Mouse (Mus musculus) retina, postnatal 1 day (tissue): ENCODE measurements around the gene St14.

Source experiments
- DNase-seq: peaks from one replicate; pipeline ENCODE4 v3.0.0-alpha.2; 2012

St14 gene

DNA sequence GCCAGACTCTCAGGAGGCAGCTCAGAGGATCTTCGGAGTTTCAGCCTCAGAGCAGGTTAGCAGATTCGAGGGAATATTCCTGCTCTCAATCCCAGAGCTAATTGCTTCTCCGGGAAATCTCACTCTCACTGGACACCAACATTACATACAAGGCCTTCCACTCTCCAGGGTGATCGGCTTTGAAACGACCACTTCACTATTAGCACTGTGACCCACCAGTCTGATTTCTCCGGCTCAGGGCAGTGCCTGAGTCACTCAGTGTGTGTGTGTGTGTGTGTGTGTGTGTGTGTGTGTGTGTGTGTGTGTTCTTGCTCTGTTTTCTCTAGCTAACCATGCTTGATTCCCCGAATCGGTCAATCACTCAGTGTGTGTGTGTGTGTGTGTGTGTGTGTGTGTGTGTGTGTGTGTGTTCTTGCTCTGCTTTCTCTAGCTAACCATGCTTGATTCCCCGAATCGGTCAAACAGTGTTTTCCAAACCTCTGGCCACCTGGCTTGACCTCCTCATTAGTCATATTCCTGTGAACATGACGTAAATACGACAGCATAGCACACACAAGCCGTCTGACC is 9.1 kb downstream of the St14 start:
- peak; percentile 53 for DNase-seq

DNA sequence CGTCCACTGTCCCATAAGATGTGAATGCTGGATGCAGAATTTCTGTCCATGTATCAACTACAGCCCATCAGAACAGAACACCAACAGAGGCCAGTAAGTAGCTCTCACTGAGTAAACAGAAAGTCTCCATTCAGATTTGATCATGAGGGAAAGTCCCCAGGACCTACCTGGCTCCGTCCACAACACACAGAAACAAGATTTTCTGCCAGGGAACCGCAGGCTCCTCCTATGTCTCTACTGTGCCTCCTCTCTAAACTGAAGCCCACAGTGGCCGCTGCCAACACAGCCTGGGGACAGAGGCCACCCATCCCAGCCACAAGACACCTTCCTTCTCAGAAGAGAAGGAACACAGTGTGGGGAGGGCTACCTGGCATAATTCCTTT is 11.1 kb downstream of the St14 start:
- no peak for DNase-seq

GRCm38 (mm10) chr9:31119882-31120532 is 11.6 kb downstream of the St14 start:
- DNase-seq, result no peak

GRCm38 (mm10) chr9:31119405-31119804 is 12.2 kb downstream of the St14 start:
- no peak for DNase-seq

DNA sequence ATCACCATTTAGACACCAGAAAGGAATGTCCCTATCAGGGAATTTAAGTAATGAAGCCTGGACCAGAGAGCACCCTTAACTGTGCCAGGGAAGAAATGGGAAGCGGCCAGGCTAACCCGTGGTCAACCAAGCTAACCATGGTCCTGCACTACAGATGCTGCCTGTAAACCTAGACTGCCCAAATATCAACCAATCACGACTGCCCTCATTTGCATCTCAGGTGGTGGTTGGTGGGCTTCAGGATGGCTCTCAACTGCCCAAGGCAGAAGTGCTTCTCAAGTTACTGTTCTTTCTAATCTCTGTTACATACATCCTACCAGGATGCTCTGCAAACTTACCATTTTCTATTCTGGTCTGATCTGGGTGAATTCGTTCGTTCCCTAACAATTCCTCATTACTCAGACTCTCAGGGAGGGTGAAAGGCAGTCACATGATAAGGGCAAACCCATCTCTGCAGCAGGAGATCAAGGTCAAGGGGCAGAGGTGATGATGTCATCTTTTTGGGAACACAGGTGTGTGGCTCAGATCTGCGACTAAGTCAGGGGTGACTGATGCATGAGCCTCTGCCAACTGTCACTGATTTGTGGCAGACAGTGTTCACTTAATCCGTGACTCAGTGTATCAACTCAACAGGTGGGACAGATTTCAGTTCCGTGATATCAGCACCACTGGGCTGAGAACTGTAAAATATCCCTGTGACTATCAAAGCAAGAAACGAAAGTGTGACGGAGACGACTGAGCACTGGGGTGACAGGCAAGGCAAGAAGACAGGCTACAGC is 12.9 kb downstream of the St14 start:
- DNase-seq, result peak; percentile 40

GRCm38 (mm10) chr9:31117488-31117887 is 14.2 kb downstream of the St14 start:
- DNase-seq, result no peak

DNA sequence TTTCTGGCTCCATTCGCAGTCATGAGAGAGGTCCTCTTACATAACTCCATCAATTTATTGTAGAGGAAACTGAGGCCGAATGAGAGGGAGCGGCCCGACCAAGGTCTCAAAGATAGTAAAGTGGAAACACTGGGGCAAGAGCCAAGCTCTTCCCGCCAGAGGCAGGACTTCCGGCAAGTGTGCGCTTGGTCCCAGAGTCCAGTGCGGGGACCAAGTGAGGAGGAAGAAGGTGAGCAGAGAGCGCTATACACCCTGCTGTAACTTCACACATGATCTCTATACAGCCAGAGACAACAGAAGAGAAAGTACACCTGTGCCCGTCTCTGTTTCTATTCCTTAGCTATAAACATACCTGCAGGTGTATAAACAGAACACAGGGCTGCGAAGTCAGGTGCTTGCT is 14.6 kb downstream of the St14 start:
- no peak for DNase-seq

GRCm38 (mm10) chr9:31115586-31115985 is 16.1 kb downstream of the St14 start:
- no peak for DNase-seq

DNA sequence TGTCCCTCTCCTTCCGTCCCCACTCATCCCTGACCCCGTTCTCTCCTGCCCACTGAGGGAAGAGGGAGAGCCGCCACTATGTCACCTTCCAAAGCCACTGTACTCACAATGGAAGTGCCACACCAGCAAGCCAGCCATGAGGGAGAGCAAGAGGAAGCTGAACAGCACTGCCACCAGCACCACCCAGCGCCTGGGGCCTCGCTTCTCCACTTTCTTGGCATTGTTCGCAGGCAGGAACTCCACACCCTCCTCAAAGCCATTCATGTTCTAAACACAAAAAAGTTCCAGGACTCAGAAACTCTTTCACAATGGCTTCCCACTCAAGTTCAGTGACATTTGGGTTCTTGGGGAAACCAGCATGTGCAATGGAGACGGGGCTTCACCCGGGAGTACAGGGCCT is 23.2 kb downstream of the St14 start:
- no peak for DNase-seq

DNA sequence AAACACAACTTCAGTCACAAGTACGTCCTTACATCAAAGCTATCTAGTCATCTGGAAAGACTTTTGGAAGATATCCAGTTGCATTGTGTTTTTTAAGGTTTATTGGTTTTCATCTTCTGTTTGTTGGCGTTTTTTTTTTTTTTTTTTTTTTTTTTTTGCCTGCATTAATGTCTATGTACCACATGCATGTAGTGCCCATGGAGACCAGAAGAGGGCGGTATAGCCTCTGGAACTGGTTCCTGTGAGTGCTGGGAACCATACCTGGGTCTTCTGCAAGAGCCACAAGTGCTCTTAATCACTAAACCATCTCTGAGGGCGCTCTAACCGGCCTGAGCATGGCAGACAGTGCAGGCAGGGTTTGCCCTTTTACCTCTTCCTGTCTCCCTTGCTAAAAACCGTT is 33.5 kb downstream of the St14 start:
- no peak for DNase-seq

DNA sequence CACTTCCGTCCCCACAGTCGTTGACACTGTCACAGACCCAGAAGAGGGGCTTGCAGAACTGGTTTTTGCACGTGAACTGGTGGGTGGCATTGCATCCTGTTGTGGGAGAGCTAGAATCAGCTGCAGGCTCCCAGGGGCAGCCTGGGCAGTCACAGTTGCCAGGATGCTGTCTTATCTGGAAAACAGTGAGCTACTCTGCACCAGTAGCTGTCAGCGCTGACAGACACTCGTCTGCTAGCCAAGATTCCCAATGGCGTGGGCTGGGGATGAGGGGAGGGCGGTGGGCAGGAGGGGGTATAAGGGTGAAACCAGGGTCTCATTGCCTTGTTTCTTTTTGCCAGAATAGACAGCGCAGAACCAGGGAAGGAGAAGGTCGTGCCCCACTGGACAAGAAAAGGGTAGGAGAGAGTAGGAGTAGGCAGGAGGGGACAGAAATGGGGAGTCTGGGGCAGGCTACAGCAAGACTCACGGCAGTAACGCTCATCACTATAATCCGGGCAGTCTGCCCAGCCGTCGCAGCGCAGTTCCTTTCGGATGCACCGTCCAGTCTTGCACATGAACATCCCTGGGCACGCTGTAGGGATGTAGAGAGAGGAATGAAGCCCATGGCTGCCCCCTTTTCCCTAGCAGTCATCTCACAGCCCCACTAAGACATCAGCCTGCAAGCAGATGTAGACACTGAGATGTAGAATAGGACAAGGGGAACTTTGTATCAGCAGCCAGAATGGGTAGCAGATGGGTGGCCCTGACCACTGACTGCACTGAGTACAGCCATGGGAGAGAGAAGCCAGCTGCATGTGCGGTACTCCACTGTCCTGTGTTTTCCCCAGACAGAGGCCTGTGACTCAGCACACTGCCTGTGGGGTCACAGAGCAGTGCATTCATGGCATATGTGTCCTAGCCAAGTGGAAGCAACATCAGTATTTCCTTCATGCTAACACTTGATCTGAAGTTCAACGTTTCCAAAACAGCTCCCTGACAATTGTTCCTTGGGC is 34.3 kb downstream of the St14 start:
- no peak for DNase-seq

DNA sequence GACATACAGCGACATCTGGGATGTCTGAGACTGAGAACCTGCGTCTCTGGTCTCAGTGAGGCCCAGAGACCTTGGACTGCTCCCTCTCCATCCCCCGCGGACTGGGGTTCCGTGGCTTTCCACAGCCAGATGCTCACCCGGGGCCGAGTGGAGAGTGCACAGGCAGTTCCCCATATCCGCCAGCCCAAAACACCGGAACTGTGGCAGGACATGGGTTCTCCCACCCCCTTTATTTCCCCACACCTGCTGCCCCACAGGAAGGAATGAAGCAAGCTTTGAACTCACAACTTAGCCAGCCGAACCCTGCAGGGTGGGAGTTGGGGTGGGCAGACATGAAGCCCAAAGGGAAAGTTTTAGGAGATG is 38.8 kb downstream of the St14 start:
- DNase-seq, result no peak

DNA sequence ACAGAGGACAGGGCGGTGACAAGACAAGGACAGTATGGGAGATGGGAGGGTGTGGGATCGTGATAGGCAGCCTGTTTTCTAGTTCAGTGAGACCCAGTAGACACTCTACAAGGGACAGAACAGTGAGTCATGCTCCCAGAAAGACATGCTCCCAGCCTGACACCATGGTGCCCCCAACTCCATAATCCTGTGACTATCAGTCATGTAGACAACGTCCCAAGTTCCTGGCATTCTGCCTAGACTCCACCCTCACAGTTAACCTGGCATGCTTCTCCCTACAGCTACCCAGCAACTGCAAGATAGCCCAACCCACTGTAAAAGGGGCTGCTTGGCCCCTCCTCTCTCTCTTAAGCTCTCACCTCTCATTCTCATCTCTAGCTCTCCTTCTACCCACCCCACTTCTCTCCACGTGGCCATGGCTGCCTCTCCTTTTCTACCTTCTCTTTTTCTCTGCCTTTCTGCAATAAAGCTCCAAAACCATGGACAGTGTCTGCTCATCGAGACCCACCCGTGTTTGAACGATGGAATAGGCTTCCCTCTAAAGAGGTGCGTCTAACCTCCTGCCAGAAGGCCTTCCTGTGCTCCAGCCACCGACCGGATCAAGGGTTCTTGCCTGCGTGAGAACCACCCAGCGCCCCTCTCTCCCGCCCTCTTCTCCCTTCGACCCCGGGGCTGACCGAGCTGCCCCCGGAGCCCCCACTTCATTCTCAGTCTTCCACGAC is 39.4 kb downstream of the St14 start:
- no peak for DNase-seq

DNA sequence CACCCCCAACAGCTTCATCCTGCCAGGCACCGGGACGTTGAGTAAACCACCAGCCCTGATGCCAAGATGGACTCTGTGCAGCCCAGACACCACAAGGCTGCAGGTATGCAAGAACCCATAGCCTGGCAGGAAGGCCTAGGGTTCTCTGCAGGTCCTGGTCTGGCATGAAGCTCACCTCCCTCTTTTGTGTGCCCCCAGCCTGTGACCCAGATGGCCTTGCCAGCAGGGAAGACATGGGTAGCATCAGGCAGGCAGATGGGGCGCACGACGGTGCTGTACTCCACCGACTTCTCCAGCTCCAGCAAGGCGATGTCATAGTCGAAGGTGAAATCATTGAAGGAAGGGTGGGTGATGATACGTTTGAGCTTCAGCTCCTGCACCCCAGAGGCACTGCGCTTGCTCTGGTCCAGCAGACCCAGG is 40.5 kb downstream of the St14 start:
- DNase-seq, result no peak

DNA sequence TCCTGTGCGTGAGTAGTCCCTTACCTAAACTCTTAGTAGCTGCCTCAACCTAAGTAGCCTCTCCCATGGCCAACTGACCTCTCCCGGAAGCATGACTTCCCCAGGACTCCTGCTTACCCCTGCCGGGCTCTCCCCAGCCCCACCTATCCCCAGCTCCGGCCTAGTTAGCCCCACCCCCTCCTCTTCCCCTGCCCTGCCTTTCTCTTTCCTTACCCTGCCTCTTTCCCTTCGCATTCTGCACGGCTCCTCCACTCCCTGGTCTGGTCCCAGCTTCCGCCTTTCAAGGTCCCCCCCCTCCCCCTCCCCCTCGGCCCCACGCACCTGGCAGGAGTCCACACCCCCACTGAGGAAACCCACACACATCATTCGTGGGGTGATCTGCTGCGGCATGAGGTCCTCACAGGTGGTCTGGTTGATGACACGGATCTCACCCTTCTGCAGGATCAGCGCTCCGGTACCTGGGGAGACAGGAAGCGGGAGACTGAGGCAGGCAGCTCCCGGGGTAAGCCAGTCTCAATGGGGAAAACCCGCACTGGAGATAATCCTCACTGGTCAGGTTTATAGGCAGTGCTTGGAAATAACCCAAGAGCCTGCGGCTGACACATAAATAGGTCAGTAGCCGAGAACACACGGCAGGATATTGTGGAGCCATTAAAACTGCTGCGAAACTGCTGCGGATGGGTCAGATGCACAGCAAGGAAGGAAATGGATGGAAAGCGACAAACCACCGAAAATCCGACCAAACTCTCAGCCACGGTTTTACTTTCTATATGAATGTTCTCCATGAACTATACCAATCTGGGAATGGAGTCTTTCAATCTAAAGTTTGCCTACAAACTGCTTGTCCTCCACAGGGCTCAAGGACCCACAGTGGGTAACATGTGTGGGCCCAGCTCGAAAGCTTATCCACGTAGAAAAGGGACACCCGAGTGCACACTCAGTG is 41.3 kb downstream of the St14 start:
- DNase-seq, result no peak

- no peak for DNase-seq
Measured at GRCm38 (mm10) chr9:31089541-31089940, 42.1 kb downstream of the St14 start.

DNA sequence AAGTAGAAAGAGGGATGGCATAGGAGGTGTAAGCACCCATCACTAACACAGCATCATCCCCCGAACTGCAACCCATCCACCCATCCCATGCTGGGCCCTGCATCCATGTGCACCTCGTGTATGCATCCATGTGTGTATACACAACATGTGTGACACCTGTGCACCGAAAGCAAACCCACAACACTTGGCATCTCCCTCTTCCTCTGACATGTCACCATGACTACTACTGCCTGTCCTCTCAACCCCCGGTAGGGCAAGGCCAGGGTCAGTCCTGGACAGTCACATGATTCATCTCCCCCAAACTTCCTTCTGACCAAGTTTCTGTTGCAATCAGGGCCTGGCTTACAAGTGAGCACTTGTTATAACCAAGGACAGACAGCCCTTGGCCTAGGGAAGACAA is 42.8 kb downstream of the St14 start:
- DNase-seq, result no peak

DNA sequence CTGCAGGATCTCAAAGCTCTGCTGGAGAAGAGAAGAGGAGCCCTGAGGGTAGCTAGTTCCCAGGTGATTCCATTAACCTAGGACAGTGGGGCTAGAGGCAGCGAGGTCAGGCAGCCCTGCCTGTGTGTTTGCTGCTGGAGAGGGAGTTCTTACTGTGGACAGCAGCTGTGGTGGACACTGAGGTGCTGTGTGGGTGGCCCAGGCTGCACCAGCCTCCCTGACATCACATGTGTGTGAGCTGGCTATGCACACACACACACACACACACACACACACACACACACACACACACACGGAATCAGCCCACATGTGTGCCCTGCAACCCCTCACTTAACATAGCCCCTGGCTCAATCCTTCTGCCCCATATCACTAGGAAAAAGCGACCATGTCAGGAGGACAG is 43.5 kb downstream of the St14 start:
- DNase-seq, result no peak

GRCm38 (mm10) chr9:31087466-31087865 is 44.2 kb downstream of the St14 start:
- DNase-seq, result no peak

GRCm38 (mm10) chr9:31086754-31087145 is 44.9 kb downstream of the St14 start:
- DNase-seq, result no peak

GRCm38 (mm10) chr9:31086085-31086753 is 45.4 kb downstream of the St14 start:
- peak; percentile 87 for DNase-seq
